Mouse (Mus musculus) spleen, embryonic (tissue): ENCODE data around the gene Lpar5.
"Not testable (repeated sequence)": the region's sequence is repeated elsewhere in the genome, so short reads cannot be mapped to it uniquely, and the experiment has no call there.

Experiments used
- CTCF ChIA-PET: fragments of 350-600 bp; sonication (Branson Sonifier 250); formaldehyde crosslinking; loops from one replicate; lab custom pipeline; 2022; lab: Charles Lee

Gene Lpar5

GRCm38 (mm10) chr6:125067571-125067995 is at the start of gene Lpar5:
Gene Lpar5 (plus strand): TSS chr6:125067920.
- CTCF ChIA-PET, result no interaction called here

DNA sequence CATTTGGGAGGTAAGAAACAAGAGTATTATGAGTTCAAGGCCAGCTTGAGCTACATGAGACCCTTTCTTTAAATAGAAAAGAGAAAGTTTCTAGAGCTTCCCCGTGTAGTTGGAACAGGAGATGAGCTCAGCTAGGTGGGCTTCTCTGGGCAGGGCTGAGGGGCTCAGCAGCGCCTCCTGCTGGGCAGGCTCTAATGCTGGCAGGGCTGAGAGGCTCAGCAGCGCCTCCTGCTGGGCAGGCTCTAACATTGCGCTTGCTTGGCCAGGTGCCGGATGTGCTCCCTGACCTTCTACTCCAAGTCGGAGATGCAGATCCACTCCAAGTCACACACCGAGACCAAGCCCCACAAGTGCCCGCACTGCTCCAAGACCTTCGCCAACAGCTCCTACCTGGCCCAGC is 37.2 kb upstream of the Lpar5 start:
- CTCF ChIA-PET, result not testable (repeated sequence)

GRCm38 (mm10) chr6:125031604-125032003 is 36.1 kb upstream of the Lpar5 start:
- CTCF ChIA-PET, result no interaction called here

DNA sequence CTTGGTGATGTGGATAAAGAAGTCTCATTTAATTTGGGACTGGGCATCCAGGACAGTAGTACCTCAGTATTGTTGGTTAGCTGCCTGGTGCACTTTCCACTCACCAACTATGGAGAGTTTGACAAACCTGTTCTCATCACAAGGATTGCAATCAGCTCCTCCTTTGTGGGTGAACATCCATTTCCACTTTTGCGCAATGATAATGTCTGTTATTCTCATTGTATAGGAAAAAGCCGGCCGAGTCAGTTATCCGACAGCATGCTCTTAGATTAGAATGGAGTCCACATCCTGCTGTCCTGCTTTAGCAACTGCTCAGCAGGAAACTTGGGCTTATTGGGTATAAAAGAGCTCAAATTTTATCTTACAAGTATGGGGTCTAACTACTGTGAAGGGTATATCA is 29.1 kb upstream of the Lpar5 start:
- CTCF ChIA-PET, result interaction anchor here (1.0 kb wide), 1 partner anchor 42 kb away, joined by 3 read pairs; the partner anchor contains the start of gene Pianp

DNA sequence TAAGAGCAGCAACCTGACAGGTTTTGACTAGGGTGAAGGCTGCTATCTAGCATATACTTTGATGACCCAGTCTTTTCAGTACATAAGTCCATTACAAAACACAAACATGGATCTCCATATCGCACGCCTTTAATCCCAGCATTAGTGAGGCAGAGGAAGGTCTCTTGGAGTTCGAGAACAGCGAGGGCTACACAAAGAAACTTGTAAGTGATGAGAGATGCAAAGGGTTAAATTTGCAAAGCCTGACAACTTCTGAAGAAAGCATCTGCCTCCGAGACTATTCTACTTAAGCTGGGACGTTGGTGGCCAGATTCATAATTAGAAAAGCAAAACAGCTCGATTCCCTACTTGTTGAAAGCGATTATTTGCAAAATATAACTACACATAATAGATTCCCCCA is 28.6 kb upstream of the Lpar5 start:
- CTCF ChIA-PET, result interaction anchor here (1.0 kb wide), 1 partner anchor 43 kb away, joined by 3 read pairs; the partner anchor contains the start of gene Pianp

DNA sequence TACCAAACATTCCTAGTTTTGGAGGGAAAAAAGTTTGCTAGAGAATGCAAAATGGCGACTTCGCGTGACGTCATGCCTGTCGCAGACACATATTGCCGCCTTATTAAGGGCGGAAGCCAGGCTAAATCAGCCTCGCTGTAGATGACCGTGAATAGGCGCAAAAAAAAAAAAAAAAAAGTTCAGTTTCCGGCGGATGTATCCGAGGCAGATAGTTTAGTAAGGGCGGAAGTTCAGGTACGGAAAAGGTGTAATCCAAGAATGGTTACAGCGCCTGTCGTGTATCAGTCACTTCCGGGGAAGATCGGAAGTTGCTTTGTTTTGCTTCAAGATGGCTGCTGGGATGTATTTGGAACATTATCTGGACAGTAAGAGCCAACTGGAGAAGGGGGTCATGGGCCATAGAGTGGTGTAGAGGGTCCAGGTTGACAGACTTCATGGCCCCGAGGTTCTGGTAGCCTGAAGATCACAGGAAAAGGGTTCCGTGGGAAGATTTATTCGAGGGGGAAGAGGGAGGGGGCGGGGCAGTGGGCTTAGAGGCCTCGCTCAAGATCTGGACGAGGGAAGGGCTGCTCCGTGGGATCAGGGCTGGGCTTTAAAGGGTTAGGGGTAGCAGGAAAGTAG is 28.1 kb upstream of the Lpar5 start, which contains the start of gene Ing4:
Ing4 (plus strand) TSS at position 228 of the 621 bp plus-strand sequence.
- CTCF ChIA-PET, result no interaction called here

GRCm38 (mm10) chr6:125040221-125040620 is 27.5 kb upstream of the Lpar5 start:
- CTCF ChIA-PET, result no interaction called here

DNA sequence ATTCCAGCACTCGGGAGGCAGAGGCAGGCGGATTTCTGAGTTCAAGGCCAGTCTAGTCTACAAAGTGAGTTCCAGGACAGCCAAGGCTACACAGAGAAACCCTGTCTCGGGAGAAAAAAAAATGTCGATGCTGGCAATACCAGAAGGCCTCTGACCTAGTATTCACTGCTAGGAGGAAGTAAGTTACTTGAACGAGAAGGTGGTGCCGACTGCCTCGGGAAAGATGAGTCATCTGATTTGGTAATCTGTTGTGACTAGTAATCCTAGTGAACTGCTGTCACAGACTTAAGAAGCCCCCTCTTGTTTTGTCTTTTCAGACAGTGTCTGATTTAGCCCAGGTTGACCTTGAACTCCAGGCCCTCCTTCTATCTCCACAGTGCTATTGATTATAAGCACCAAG is 26.7 kb upstream of the Lpar5 start:
- CTCF ChIA-PET, result no interaction called here

DNA sequence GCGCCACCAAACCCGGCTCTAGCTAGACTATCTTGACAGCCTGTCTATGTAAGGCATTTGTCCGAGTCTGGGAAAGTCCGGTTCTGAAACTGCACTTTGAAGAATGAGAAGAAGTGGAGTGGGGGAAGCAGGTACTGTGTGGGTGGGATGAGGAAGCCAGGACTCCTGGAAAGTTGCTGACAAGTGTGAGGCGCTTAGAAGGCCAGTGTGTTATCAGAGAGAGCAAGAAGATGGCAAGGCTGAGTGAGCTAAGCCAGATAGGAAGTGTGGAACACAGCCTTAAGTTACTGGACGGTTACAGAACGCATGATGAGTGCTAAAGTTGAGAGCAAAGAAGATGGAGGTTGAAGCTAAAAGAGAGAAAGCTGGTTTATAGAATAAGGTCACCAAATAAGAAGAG is 25.6 kb upstream of the Lpar5 start:
- CTCF ChIA-PET, result no interaction called here

DNA sequence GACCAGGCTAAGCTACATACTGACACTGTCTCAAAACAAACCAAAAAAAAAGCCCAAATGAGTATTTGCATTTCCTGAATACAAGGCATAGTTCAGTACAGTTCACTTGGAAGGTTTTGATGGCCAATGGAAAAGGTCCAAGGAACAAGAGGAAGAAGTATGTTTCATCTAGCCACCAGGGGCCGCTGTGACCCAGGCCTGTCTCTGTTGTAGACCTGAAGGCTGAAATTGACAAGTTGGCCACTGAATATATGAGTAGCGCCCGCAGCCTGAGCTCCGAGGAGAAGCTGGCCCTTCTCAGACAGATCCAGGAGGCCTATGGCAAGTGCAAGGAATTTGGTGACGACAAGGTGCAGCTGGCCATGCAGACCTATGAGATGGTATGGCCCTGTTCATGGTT is 21.0 kb upstream of the Lpar5 start:
- CTCF ChIA-PET, result interaction anchor here (0.5 to 1.8 kb wide), 4 partner anchors 37 to 199 kb away, joined by 3 to 5 read pairs (median 4); no protein-coding TSS in a partner anchor

DNA sequence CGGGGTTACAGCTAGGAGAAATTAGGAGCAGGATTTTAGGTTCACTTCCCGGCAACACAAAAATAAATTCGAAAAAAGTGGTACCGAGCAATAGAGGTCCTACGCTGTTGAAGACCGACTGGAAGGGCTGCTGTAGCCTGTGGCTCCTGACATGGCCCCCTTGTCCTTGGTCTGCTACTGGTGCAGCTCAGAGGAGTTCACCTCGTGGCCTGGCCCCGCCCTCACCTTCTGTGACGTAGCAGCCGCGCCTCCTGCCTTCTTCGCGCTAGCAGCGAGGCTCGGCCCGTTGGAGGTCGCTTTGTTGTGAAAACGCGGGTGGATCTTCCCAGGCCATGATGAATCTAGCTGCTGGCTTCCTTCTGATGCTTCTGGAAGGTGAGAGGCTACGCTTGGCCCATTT is 18.0 kb upstream of the Lpar5 start, which contains the start of gene Acrbp:
Acrbp (plus strand) TSS at position 12 of the 400 bp plus-strand sequence.
- CTCF ChIA-PET, result interaction anchor here (1.2 kb wide), 1 partner anchor 35 kb away, joined by 8 read pairs; no protein-coding TSS in a partner anchor

DNA sequence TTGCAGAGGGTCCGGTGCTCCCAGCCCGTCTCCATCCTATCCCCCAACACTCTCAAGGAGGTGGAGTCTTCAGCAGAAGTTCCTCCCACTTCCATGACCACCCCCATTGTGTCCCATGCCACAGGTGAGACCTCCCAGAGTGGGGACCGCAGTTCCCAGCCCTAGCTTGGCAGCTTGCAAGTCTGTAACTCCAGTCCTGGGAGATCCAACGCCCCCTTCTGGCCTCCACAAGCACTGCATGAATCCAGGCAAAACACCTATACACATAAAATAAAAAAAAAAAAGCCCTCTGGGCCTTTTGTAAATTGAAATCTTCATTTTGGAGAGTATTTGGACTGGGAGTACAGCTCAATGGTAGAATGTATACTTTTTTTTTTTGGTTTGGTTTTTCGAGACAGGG is 16.5 kb upstream of the Lpar5 start:
- CTCF ChIA-PET, result interaction anchor here (0.6 to 0.7 kb wide), 2 partner anchors 126 to 139 kb away, joined by 3 to 11 read pairs; no protein-coding TSS in a partner anchor

GRCm38 (mm10) chr6:125061493-125061892 is 6.2 kb upstream of the Lpar5 start:
- CTCF ChIA-PET, result no interaction called here

DNA sequence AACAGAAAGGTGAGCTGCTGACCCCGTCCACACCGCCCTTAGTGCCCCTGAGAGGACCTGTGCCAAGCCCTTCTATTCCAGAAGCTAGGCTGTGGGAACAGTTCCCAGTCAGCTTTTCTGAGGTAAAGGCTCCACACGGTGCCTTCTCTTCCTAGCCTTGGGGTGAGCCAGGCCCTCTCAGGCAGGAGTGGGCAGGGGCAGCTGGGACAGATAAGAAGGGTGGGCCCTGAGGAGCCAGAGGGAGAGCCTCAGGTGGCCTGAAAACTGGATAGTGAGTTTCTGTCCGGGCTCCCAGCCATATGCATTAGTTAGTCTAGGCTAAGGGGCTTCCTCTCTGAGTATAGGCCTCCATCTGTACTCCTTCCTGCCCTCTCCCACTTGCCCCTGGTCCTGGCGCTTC is 5.2 kb upstream of the Lpar5 start:
- CTCF ChIA-PET, result no interaction called here

DNA sequence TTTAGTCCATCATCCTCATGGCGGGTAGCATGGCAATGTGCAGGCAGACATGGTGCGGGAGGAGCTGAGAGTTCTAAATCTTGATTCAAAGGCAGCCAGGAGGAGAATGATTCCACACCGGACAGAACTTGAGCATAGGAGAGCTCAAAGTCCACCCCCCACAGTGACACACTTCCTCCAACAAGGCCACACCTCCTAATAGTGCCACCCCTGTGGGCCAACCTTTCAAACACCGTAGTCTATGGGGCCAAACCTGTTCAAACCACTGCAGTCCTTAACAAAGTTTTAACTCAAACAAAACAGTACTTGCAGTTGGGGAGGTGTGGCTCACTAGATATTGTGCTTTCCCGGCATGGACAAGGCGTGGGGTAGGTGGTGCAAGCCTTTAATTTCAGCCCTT is 3.8 kb upstream of the Lpar5 start:
- CTCF ChIA-PET, result interaction anchor here (0.7 kb wide), 1 partner anchor 455 kb away, joined by 8 read pairs; no protein-coding TSS in a partner anchor

- CTCF ChIA-PET, result interaction anchor here (0.6 kb wide), 1 partner anchor 11 kb away, joined by 5 read pairs; no protein-coding TSS in a partner anchor
These were observed 2.5 kb upstream of the Lpar5 start for GRCm38 (mm10) chr6:125065223-125065622.

DNA sequence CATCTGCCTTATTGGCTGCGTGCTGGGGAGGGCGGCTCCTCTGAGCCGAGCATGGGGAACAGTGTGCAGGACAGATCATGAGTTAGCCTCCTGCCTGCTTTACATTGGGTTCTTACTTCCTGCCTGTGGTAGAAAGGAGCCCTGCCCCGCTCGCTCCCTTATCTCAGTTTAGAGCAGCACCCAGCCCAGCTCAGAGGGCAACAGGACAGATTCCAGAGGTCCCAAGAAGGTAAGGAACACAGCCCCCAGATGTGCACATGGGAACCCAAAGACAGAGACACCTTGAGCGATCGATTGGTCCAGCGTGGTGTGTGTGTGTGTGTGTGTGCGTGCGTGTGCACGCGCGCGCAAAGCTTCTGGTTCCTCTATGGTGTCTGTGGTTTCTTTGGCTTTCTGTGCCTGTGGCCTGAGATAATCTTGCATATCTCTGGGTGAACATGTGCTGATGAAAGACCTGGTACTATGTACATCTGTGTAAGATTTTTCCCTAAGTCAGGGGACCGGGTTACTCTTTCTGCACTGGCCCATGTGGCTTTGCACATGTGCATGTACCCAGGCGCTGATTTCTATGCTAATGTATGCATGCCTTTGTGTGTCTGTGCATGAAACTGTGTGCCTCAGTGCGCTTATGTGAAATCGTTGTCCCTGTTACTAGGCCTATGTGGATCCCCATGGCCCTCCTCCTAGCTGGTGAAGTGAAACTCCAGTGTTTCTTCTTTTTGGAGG is 3.6 kb downstream of the Lpar5 start:
- CTCF ChIA-PET, result interaction anchor here (0.5 to 0.6 kb wide), 2 partner anchors 22 to 183 kb away, joined by 3 to 6 read pairs; partner anchors contain the start of gene Cd4

GRCm38 (mm10) chr6:125071896-125072279 is 4.2 kb downstream of the Lpar5 start:
- CTCF ChIA-PET, result interaction anchor here (0.5 kb wide), 1 partner anchor 21 kb away, joined by 6 read pairs; no protein-coding TSS in a partner anchor

DNA sequence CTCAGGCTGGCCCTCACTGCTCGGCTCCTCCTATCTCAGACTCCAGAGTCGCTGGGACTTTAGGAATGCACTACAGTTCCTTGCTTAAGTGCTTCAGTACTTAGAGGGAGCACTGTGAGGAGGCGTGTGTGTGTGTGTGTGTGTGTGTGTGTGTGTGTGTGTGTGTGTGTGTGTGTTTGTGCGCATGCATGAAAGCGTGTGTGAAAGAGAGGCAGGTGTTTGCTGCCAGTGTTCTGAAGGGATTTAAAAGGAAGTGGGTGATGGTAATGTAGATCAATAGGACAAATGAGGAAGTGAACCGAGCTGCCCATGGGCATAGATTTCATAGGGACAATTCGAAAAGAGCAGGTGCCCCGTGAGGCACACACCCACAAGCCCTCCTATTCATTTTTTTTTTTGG is 6.1 kb downstream of the Lpar5 start:
- CTCF ChIA-PET, result interaction anchor here (0.5 to 0.7 kb wide), 3 partner anchors 212 to 668 kb away, joined by 4 read pairs; no protein-coding TSS in a partner anchor

- CTCF ChIA-PET, result interaction anchor here (0.7 kb wide), 1 partner anchor 9 kb away, joined by 3 read pairs; no protein-coding TSS in a partner anchor
These were observed 13.7 kb downstream of the Lpar5 start for GRCm38 (mm10) chr6:125081394-125081793.

- CTCF ChIA-PET, result no interaction called here
These were observed 14.3 kb downstream of the Lpar5 start for GRCm38 (mm10) chr6:125081797-125082560.
